Mouse (Mus musculus) cortical plate, adult 2 months (tissue): Measurements from ENCODE around the gene Hist1h2ak.
"Not testable (repeated sequence)": the region's sequence is repeated elsewhere in the genome, so short reads cannot be mapped to it uniquely, and the experiment has no call there.

Source experiments
- CTCF ChIP-seq: fragments of 200-500 bp; IDR thresholded peaks from 2 replicates; pipeline ENCODE4 v1.5.1; 2011; ENCODE audit warnings: mild to moderate bottlenecking, control low read depth, low read length; ENCODE audit not compliant: insufficient read depth; ENCODE audit errors: extremely low read depth
- POLR2A ChIP-seq: fragments of 200-500 bp; IDR thresholded peaks from 2 replicates; pipeline ENCODE4 v1.6.1; 2011; ENCODE audit warnings: mild to moderate bottlenecking, low read length, control low read depth; ENCODE audit not compliant: insufficient read depth; ENCODE audit errors: extremely low read depth

- not testable (repeated sequence) for TF ChIP-seq POLR2A, CTCF
These were observed 49.4 kb upstream of the Hist1h2ak start for GRCm38 (mm10) chr13:21803058-21803457.
